Mouse (Mus musculus): Measurements from ENCODE around the gene Mtnr1a.

DNA sequence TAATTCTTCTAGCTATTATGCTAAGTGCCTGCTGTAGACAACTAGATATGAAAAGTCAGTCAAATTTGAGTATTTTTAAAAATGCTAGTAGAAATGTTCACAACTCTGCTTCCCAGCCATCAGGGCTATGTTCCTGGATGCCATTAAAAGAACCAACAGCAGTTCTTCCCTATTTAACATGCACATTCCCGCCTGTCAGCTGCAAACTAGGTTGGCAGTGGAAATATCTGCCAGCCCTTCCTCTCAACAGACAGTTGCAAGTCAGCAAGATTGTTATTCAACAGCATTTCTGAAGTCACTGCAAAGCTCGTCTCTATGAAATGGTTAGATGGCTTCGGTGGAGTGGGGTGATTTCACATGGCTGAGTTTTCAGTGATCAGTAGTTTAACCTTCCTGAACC lies 48.7 kb downstream of the Mtnr1a start:
- TF ChIP-seq CTCF (IDR thresholded peaks at IDR 0.05) (no peak), EP300 (IDR thresholded peaks at IDR 0.05) (no peak)
